In the genomic region with DNA sequence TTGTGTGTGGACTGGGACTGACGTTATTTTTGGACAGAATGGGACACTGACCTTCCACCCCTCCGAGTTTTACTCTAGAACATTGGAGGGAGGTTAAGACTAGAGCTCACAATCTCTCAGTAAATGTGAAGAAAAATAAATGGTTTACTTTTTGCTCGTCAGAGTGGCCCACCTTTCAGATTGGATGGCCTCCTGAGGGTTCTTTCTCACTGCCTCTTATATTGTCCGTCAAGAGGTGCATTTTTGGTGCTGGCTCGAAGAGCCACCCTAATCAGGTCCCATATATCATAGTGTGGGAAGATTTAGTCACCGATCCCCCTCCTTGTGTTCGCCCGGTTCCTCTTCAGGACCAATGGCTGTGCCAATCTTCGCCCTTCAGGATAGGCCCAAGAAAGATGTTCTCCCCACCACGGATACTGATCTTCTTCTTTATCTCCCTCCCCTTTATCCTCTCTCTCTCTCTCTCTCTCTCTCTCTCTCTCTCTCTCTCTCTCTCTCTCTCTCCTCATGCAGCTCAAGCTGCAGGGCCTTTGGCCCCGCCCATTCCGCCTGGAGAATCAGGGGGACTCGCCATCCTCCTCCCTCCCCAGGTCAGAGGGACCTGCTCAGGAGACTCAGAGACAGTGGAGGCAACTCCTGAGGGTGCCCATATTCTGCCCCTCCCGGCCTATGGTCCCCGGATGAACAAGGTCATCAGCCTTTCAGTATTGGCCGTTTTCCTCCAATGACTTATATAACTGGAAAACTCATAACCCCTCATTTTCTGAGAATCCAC, we compare ENCODE assay signal across 8 mouse cellular contexts. TPM values are rescaled to one million over a fixed set of nuclear protein-coding genes. Genes with fewer than 3 reads are reported as not detected.
A peak's percentile ranks its signal among the peaks of the same experiment; 100 is the strongest.
DNase-seq lines count a peak whose midpoint lies in the region; ATAC-seq and TF ChIP-seq lines count a peak whose summit lies in the region.

No protein-coding gene starts in this region.

- H3K36me3 ChIP-seq in embryonic facial prominence, embryonic 11.5 days (replicated peaks; ENCODE audit: control insufficient read depth, insufficient read depth, low read depth, low read length), result peaks cover 27% of the 10 kb centered on the region
- H3K36me3 ChIP-seq in liver, embryonic 13.5 days, result peaks cover 57% of the 10 kb centered on the region
- H3K36me3 ChIP-seq in small intestine, adult 2 months (ENCODE audit: control insufficient read depth, insufficient read depth, low read length), result peaks cover 23% of the 10 kb centered on the region

- WGBS in embryonic facial prominence, embryonic 11.5 days, result 60% methylated on average over 16 of the region's 16 CpGs
- 29% methylated on average over 16 of the region's 16 CpGs for WGBS in liver, embryonic 13.5 days (ENCODE audit: insufficient replicate concordance)
- WGBS in small intestine, adult 2 months, result 7% methylated on average over 16 of the region's 16 CpGs

- peak; percentile 35 for DNase-seq in adrenal gland, adult 2 months
- DNase-seq in adrenal gland, postnatal 4 days (ENCODE audit: low spot score in 2 of 2), result no peak
- DNase-seq in NIH3T3 (ENCODE audit: low read depth), result peak; percentile 62
- peak; percentile 15 for DNase-seq in embryonic facial prominence, embryonic 11.5 days (ENCODE audit: low spot score)
- DNase-seq in heart, postnatal 4 days, result peak; percentile 31
- DNase-seq in liver, embryonic 13.5 days, result peak; percentile 34
- no peak for DNase-seq in ovary, adult 18-20 months (ENCODE audit: low spot score)

- TF ChIP-seq CTCF in small intestine, adult 2 months (IDR thresholded peaks at IDR 0.05; ENCODE audit: extremely low read depth, insufficient read length, insufficient replicate concordance, low read depth, low read length), result no peak

- peak overlapping the region; percentile 34 for H3K4me2 ChIP-seq in embryonic facial prominence, embryonic 11.5 days (ENCODE audit: low read depth, low read length)
- peak overlapping the region; percentile 84 for H3K4me2 ChIP-seq in liver, embryonic 13.5 days

- peak overlapping the region; percentile 84 for H3K9ac ChIP-seq in embryonic facial prominence, embryonic 11.5 days (replicated peaks; ENCODE audit: low read length)
- peak overlapping the region; percentile 91 for H3K9ac ChIP-seq in liver, embryonic 13.5 days

- TF ChIP-seq POLR2A in small intestine, adult 2 months (IDR thresholded peaks at IDR 0.05; ENCODE audit: low read depth, low read length), result no peak

- H3K4me3 ChIP-seq in embryonic facial prominence, embryonic 11.5 days (ENCODE audit: low read depth, low read length), result peak overlapping the region; percentile 83
- peak overlapping the region; percentile 83 for H3K4me3 ChIP-seq in liver, embryonic 13.5 days (replicated peaks)
- peak overlapping the region; percentile 98 for H3K4me3 ChIP-seq in small intestine, adult 2 months (ENCODE audit: low read depth, low read length)

- no peaks in the 10 kb centered on the region; the same call in none of the 2 replicates for H3K9me3 ChIP-seq in embryonic facial prominence, embryonic 11.5 days (replicated peaks; ENCODE audit: control insufficient read depth, low read length)
- no peaks in the 10 kb centered on the region for H3K9me3 ChIP-seq in liver, embryonic 13.5 days (replicated peaks)

- H3K27me3 ChIP-seq in embryonic facial prominence, embryonic 11.5 days (ENCODE audit: control insufficient read depth, insufficient read depth, low read length), result no peaks in the 10 kb centered on the region
- no peaks in the 10 kb centered on the region for H3K27me3 ChIP-seq in liver, embryonic 13.5 days
- no peaks in the 10 kb centered on the region for H3K27me3 ChIP-seq in small intestine, adult 2 months (ENCODE audit: control insufficient read depth, insufficient read depth, low read length)

- H3K4me1 ChIP-seq in embryonic facial prominence, embryonic 11.5 days (ENCODE audit: control insufficient read depth, insufficient read depth, low read length), result no peaks in the 10 kb centered on the region
- peaks cover 29% of the 10 kb centered on the region for H3K4me1 ChIP-seq in liver, embryonic 13.5 days (replicated peaks)
- H3K4me1 ChIP-seq in small intestine, adult 2 months (ENCODE audit: control insufficient read depth, insufficient read depth, insufficient read length, low read length), result peaks cover 3% of the 10 kb centered on the region; the same call in 1 of the 2 replicates

- no peak for ATAC-seq in embryonic facial prominence, embryonic 11.5 days (replicated peaks; ENCODE audit: insufficient number of reproducible peaks, low FRiP score, low TSS enrichment, low read depth)
- no peak for ATAC-seq in liver, embryonic 13.5 days (ENCODE audit: low read depth)

- H3K27ac ChIP-seq in embryonic facial prominence, embryonic 11.5 days (replicated peaks; ENCODE audit: low read depth, low read length), result no peak overlapping the region
- H3K27ac ChIP-seq in liver, embryonic 13.5 days, result peak overlapping the region; percentile 87
- peak overlapping the region; percentile 95 for H3K27ac ChIP-seq in small intestine, adult 2 months (ENCODE audit: insufficient read depth, low read depth, low read length)

RNA-seq across cellular contexts. Expression of gene Brip1, which starts 1.1 kb away (rescaled TPM):
- total RNA-seq in adrenal gland, adult 2 months (2021), result under 1 TPM; 0.63 to 0.73 TPM
- polyA plus RNA-seq in adrenal gland, adult 2 months (2012; rRNA removed), result 0.01 TPM in 1 of 2 replicates, not detected in the other
- total RNA-seq in adrenal gland, postnatal 4 days (2021), result 1 to 10 TPM; 7.0 to 7.1 TPM
- polyA plus RNA-seq in embryonic facial prominence, embryonic 11.5 days (2014; fragmentation: Nextera tagmentation; extraction: Ambion mirVana), result 10.6 and 11.5 TPM in 2 replicates
- total RNA-seq in heart, postnatal 4 days (2021), result 1 to 10 TPM; 5.2 to 5.6 TPM
- 7.4 and 8.0 TPM in 2 replicates for polyA plus RNA-seq in liver, embryonic 13.5 days (2015; fragmentation: Nextera tagmentation; extraction: Ambion mirVana)
- 0.06 and 0.33 TPM in 2 replicates for polyA plus RNA-seq in small intestine, adult 2 months (2012; rRNA removed)

RNA-seq across cellular contexts. Expression of gene Ints2, which starts 55.3 kb away (rescaled TPM):
- 10 to 100 TPM; 21.8 to 22.7 TPM for total RNA-seq in adrenal gland, adult 2 months (2021)
- 5.0 and 5.1 TPM in 2 replicates for polyA plus RNA-seq in adrenal gland, adult 2 months (2012; rRNA removed)
- total RNA-seq in adrenal gland, postnatal 4 days (2021), result 10 to 100 TPM; 24.8 to 26.4 TPM
- polyA plus RNA-seq in embryonic facial prominence, embryonic 11.5 days (2014; fragmentation: Nextera tagmentation; extraction: Ambion mirVana), result 53.8 and 57.2 TPM in 2 replicates
- 10 to 100 TPM in 1 of 2 experiments, 1 to 10 TPM in 1; 9.8 to 13.4 TPM for total RNA-seq in heart, postnatal 4 days (2021)
- polyA plus RNA-seq in liver, embryonic 13.5 days (2015; fragmentation: Nextera tagmentation; extraction: Ambion mirVana), result 13.7 and 18.4 TPM in 2 replicates
- polyA plus RNA-seq in small intestine, adult 2 months (2012; rRNA removed), result 1.4 and 1.9 TPM in 2 replicates

Comparison
In these comparisons a context has a peak if more than half of its experiments do, and no peak if none do; other contexts are left out.
1. DNase-seq: peak in adrenal gland, adult 2 months (single experiment), NIH3T3 (single experiment), embryonic facial prominence, embryonic 11.5 days (single experiment), heart, postnatal 4 days (single experiment) and liver, embryonic 13.5 days (single experiment); none in adrenal gland, postnatal 4 days (0 of 2) and ovary, adult 18-20 months (single experiment).
2. Peak in every context shown above with its lines, with median percentiles within 50 percentile points of each other: H3K4me3 ChIP-seq.